ENCODE assay signal across 17 mouse cellular contexts in genomic region chr16:21465868-21466267, GRCm38 (mm10).
"Had no signal": no experiment of that assay in that cellular context is flagged by ENCODE, and none has a peak within 500 bp of the region (broad histone marks: within the 10 kb centered on the region; RNA-seq: fewer than 3 reads in every experiment).

No protein-coding gene starts in this region.

- H3K4me3 ChIP-seq: liver, embryonic 15.5 days; lung, embryonic 15.5 days; megakaryocyte, embryonic 14.5 days; midbrain, embryonic 13.5 days; midbrain, embryonic 15.5 days; neural tube, embryonic 12.5 days; stomach, embryonic 15.5 days had no signal

- H3K9me3 ChIP-seq: liver, embryonic 15.5 days; lung, embryonic 15.5 days; midbrain, embryonic 13.5 days; midbrain, embryonic 15.5 days; neural tube, embryonic 12.5 days; stomach, embryonic 15.5 days had no signal

- H3K27ac ChIP-seq: liver, embryonic 15.5 days; lung, embryonic 15.5 days; macrophage; midbrain, embryonic 13.5 days; midbrain, embryonic 15.5 days; neural tube, embryonic 12.5 days; stomach, embryonic 15.5 days; stomach, postnatal 0 days had no signal

- DNase-seq: liver, postnatal 0 days; lung, adult 2 months; lung, postnatal 14 days; lung, postnatal 36 days; right cerebral cortex, postnatal 14 days; thymus, postnatal 4 days had no signal

- H3K9ac ChIP-seq: liver, embryonic 15.5 days; liver, postnatal 0 days; lung, embryonic 15.5 days; midbrain, embryonic 13.5 days; midbrain, embryonic 15.5 days; neural tube, embryonic 12.5 days; stomach, embryonic 15.5 days had no signal

- H3K4me1 ChIP-seq: liver, embryonic 15.5 days; lung, embryonic 15.5 days; megakaryocyte, embryonic 14.5 days; midbrain, embryonic 13.5 days; midbrain, embryonic 15.5 days; neural tube, embryonic 12.5 days; stomach, embryonic 15.5 days had no signal

- H3K27me3 ChIP-seq: liver, embryonic 15.5 days; lung, embryonic 15.5 days; megakaryocyte, embryonic 14.5 days; midbrain, embryonic 13.5 days; midbrain, embryonic 15.5 days; neural tube, embryonic 12.5 days; stomach, embryonic 15.5 days had no signal

- ATAC-seq: liver, postnatal 0 days; lung, postnatal 0 days; midbrain, embryonic 13.5 days; midbrain, embryonic 15.5 days had no signal

- H3K4me2 ChIP-seq: liver, embryonic 15.5 days; lung, embryonic 15.5 days; midbrain, embryonic 11.5 days; midbrain, embryonic 13.5 days; midbrain, embryonic 15.5 days; neural tube, embryonic 12.5 days; stomach, embryonic 15.5 days had no signal
